Mouse (Mus musculus) thymus, postnatal 14 days (tissue): ENCODE measurements around the gene Serpinb3a.
"Not testable (repeated sequence)": the region's sequence is repeated elsewhere in the genome, so short reads cannot be mapped to it uniquely, and the experiment has no call there.

Experiments
- DNase-seq: peaks from one replicate; pipeline ENCODE4 v3.0.0; 2021

Gene Serpinb3a

DNA sequence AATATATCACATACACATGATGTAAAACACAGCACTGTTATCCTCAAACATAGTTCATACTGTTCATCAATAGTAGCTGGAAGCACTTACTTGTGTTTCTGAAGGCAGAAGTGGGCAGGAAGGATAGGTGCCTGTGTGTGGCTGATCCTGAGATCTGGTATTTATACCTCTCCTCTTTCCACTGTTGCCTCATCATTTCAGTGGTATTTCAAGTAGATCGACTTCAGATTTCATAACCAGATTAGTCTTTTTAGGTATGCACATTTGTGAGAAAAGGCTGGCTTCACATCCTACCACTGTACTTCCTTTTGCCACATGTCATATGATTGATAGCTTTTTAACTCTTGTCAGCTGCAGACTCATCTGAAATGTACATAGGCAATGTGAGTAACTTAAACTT lies at the start of gene Serpinb3a:
Gene Serpinb3a (minus strand): TSS at position 101 of the 400 bp plus-strand sequence.
- DNase-seq = no peak

DNA sequence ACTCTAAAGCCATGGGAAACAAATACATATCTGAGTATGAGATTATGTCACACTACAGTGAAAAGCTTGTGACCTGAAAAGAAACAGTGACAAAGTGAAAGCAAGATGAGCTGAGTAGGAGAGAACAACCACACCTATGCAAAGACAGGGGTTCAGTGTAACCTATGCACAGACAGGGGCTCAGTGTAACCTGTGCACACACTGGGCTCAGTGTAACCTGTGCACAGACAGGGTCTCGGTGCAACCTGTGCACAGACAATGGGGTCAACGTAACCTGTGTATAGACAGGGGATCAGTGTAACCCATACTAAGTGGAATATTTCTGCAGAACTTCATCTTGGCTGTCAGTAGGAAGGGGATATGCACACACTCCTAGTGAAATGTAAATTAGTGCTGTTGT lies 46.3 kb upstream of the Serpinb3a start:
- no peak for DNase-seq

DNA sequence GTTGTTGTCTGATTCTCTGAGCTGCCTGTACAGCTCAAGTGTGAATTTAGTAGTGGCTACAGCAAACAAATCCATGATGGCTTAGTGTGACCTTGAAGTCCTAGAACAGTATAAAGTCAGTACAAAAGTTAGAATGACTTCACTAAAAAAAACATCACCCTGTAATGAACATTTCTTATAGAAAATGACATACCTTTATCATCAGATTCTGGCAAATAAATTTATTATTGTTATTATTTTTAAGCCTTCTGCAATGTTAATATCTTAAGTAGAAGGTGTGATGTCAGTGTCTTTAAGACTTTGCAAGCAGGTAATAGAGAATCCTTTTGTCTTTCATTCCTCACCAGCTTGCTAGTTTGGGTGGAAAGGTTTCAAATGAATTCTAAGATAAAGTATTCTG lies 31.3 kb upstream of the Serpinb3a start, which contains the start of gene Serpinb3d:
Gene Serpinb3d (minus strand): TSS at position 101 of the 400 bp plus-strand sequence.
- no peak for DNase-seq

DNA sequence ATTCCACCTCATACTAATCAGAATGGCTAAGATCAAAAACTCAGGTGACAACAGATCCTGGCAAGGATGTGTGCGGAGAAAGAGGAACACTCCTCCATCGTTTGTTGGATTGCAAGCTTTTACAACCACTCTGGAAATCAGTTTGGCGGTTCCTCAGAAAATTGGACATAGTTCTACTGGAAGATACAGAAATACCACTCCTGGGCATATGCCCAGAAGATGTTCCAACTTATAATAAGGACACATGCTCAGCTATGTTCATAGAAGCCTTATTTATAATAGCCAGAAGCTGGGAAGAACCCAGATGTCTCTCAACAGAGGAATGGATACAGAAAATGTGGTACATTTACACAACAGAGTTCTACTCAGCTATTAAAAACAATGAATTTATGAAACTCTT lies 17.9 kb downstream of the Serpinb3a start:
- not testable (repeated sequence) for DNase-seq

DNA sequence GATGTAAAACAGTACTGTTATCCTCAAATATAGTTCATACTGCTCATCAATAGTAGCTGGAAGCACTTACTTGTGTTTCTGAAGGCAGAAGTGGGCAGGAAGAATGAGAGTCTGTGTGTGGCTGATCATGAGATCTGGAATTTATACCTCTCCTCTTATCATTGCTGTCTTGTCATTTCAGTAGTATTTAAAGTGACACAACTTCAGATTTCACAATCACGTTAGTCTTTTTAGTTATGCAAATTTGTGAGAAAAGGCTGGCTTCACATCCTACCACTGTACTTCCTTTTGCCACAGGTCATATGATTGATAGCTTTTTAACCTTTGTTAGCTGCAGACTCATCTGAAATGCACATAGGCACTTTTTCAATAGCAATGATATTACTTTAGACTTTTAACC lies 26.2 kb downstream of the Serpinb3a start:
- DNase-seq = no peak

DNA sequence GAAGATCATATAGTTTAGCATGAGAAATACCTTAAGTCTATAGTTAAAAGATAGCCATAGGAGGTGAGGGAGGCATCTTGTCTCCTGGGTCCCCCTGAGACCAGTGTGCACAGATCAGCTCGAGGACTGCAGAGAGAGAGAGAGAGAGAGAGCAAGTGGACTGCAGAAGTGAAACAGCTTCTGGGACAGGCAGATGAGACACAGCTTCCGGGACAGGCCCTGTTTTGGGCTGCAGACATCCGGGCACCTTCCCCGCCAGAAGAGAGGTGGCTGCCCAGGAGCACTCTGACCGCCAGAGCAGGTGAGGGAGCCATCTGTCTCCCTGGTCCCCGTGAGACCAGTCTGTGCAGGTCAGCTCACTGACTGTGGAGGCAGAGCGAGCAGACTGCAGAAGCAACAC lies 36.9 kb downstream of the Serpinb3a start:
- no peak for DNase-seq

DNA sequence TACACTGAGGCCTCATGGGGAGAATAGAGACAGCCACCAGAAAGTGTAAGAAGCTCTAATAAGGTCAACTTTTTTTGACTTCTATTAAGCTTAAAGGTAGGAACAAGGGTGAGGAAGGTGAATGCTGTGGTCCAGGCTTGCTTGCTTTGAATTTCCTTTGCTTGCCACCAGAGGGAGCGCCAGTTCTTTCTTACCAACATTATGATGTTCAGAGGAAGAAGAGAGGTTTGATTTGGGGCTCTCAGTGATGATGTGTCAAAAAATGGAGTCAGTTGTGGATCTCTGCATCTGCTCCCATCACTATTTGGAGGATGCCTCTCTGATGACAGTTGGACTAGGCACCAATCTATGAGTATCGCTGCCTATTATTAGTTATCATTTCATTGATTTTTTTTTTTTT lies 37.6 kb downstream of the Serpinb3a start:
- peak; percentile 7 for DNase-seq

DNA sequence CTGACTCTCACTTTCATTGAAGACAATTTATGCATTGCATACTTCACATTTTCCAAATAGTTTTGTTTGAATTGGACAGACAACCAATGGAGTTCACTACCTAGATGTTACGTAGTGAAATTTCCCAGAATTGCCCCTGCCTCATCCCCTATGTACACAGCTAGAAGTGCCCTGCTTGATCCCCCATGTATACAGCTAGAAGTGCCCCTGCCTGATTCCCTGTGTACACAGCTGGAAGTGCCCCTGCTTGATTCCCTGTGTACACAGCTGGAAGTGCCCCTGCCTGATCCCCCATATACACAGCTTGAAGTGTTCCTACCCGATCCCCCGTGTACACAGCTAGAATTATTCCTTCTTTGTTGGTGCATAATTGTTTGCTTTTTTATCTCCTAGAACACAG lies 45.8 kb downstream of the Serpinb3a start:
- no peak for DNase-seq

DNA sequence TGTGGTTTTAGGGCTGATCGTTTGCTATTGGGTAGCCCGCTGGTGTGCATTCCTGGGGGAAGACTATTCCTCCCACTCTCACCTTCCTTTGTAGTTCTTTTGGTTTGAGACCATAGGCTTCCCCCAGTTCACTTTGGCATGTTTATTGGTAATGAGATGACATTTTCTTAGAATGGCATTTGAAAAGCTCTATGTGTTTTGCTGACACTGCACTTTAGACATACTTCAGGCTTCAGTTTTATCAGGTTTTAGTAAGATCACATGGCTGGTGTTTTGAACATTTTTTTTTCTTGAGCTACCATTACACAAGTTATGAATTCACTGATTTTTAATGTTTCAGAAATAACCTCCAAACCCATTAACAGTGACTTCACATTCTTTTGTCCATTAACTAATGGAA lies 50.3 kb downstream of the Serpinb3a start:
- DNase-seq = no peak

DNA sequence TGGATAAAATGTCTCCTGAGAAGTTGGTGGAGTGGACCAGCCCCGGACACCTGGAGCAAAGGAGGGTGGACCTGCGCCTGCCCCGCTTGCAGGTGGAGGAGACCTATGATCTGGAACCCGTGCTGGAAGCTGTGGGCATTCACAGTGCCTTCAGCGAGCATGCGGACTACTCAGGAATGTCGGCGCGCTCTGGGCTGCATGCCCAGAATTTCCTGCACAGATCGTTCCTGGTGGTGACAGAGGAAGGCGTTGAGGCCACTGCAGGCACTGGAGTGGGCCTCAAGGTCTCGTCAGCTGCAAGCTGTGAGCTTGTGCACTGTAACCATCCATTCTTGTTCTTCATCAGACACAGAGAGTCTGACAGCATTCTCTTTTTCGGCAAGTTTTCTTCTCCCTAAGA lies 51.7 kb downstream of the Serpinb3a start:
- DNase-seq = no peak
